Mouse (Mus musculus) adrenal gland, adult (tissue): ENCODE data around the gene Mcam.
A peak's percentile ranks its signal among the peaks of the same experiment; 100 is the strongest.

ENCODE experiments used
- DNase-seq, 2 experiments: peaks; one replicate each; pipeline ENCODE4 v3.0.0; 2022 to 2023; ENCODE audit warnings: low spot score in 1 of 2; ENCODE audit not compliant: inconsistent age in 2 of 2

The Mcam gene

DNA sequence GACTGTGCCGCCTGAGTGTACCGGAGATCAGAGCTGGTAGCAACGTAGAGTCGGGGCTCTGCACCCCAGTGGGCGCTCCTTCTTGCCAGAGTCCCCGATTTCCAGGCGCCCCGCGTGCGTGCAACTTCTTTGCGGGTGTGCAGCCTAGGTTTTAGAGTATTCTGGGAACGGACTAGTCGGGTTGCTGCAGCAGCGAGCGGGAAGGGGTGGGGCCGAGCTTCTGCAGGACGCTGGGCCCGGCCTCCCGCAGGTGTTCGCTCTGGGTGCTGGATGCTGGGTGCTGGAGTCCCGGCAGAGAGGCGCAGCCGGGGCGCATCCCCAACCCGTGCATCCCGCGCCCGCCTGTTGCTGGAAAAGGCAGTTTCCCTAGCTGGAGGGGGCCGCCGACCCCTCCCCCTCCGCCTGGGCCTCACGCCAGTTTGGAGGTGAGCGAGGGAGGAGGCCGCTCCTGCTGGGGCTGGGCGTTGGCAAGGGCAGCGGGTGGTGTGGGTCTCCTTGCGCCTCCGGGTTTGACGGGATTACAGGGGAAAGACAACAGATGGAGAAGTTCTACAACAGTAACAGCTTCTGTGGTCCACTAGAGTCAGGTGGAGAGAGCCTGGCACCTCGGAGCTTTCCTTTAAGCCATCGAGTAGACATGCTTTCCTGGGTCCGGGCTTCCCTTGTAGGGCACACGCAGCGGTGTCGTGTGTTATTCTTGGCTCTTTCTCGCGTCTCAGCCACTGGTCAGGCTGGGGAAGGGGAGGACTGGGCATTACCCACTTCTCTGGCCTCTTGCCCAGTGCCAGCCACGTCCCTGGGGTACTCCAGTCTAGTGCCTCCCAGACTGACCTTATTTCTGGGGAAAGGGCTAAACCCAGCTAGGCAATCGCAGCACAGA, 822 bp downstream of the Mcam start:
- peak; percentile 60 to 82 for DNase-seq

DNA sequence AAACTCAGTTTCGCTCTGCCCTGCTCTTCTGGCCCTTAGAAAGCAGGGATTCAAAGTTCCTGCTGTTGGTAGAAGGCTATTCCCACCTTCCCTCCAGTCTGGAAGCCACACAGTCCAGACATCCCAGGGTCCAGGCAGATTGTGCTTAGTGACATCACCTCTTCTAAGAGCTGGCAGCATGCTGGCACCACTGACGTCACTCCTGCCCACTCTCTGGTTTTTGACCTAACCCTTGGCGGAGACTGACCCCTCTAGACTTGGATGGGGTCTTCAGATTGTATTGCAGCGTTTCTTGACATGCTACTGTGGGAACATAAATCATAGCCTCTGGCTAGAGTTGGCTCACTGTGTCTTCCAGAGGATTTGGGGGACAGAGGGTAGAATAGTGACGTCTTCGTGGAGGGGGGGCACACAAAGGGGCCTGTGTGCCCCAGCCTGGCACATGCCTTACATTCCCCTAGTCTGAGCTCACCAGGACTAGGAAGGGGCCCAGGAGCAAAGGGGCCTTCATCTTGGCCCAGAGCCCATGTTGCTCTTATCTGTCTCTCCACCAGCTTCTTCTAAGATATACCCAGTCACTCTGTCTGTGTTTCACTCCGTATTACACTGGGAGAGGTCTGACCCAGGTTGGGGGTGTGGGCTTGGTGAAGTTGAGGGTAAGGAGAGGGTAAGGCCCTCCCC, 1.6 kb downstream of the Mcam start:
- DNase-seq, result no peak

DNA sequence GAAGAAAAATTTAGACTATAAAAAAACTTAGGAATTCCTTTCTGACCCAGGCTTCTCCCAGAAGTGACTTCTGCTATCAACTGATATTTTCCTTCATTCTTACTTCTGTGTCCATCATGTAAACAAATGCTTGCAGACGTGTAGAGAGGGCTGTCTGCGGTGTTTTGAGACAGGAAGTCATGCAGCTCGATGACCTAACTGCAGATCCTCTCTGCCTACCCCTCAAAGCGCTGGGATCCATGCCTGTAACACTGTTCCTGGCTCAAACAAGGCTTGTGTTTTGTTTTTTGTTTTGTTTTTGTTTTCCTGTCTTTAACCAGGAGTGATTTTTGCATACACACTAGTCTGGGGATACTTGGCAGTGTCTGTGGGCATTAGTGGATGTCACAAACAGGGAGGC, 3.6 kb downstream of the Mcam start:
- DNase-seq, result no peak

DNA sequence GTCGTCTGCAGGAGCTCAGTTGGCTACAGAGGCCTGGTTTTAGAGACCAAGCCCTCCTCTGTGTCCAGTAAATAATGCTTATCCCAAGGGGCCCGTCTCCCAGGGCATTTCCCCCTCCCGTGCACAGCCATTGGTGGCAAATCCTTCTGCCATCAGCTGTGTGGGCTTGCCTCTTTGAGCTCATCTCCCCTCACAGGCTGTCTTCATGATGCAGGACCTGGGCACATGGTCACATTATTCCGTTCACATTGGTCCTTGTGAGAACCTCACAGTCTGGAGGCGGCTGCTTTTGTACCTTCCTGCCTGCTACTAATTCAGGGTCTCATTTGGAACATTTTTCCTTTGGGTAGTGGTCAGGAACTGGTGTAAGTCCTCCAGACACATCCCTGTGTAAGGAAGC, 7.7 kb downstream of the Mcam start:
- DNase-seq, result no peak

DNA sequence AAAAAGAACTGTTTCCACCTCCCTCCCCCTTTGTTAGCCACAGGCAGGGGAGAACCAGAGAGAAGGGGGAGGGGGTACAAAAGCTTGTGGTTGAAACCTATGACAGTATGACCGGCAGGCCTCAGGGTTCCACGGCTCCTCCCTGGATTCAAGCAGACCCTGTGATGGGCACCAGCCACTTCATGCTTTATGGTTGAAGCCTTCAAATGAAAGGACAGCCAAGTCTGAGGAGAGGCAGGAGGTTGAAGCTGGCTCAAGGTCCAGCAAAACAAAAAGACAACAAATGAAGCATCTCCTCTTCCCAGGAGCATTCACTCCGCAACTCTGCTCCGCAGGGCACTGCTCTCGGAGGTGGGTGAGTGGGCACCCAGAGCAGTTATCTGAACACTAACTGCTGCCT, 9.2 kb downstream of the Mcam start:
- DNase-seq, result no peak

DNA sequence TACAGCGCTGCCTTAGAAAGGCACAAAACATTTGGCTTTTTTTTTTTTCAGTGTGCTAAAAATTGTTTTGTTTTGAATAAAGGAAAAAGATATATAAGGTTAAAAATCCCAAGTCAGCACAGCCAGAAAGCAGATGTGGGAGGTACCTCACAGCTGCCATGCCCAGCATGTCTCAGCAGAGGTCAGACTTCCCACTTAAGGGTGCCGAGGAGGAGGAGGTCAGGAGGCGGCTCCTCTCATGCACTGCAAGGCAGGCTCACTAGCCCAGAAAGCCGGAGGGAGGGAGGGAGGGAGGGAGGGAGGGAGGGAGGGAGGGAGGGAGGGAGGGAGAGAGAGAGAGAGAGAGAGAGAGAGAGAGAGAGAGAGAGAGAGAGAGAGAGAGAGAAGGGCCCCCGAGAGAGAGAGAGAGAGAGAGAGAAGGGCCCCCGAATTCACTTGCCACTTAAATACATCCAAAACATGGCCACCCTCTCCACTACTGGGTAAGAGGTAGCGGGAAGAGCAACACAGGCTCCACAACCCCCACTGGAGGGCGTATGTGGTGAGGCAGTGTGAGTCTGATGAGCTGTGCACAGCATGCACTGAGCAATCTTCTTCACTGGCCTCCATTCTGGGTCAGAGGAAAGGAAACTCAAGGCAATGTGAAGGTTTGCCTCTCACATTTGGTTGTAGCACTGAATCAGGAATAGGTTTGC, 9.9 kb downstream of the Mcam start:
- DNase-seq, result peak in 1 of 2 experiments; percentile 51

DNA sequence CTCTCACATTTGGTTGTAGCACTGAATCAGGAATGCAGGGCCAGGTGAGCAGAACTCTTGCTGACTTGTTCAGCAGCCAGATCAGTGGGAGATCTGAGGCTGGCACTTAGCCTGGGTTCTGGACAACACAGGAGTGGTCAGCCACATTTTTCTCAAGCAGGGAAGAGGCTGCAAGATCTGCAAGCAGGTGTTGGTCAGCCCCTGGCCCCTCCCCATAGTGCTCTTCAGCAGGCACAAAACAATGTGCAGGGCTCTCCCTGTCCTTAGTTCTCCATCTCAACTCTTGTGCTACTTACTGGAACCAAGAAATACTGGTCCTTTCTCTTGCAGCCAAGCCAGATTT, 10.4 kb downstream of the Mcam start:
- no peak for DNase-seq

DNA sequence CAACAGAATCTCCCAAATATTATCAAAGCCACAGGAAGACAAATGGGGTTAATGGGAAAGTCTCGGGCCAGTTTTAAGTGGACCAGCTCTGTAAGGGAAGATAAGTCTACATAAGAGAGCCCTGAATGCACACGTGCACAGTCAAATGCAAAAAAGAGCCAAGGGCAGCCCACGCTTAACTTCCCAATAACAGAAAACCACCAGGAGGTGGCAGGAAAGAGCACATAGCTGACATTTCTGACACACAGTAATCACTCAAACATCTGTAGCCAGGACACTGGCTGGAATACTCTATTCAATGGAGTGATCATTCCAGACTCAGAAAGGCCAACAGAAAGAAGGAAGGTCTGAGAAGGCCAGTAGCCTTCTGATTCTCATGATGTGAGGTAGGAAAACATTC, 13.0 kb downstream of the Mcam start:
- DNase-seq, result peak in 1 of 2 experiments; percentile 66

DNA sequence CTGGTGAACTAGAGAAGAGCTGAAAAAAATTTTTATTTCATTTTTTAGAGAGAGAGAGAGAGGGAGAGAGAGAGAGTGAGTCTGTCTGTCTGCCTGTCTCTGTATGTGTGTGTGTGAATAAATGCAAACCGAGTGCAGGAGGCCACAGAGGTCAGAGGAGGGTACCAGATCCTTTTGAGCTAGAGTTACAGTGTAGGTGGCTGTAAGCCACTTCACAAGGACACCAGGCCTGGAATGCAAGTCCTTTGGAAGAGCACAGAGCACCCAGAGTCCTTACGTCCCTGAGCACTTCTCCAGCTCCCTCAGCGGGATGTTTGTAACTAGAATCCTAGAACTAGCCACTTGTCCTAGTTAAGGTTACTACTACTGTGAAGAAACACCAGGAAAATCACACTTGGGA, 25.6 kb downstream of the Mcam start:
- no peak for DNase-seq

DNA sequence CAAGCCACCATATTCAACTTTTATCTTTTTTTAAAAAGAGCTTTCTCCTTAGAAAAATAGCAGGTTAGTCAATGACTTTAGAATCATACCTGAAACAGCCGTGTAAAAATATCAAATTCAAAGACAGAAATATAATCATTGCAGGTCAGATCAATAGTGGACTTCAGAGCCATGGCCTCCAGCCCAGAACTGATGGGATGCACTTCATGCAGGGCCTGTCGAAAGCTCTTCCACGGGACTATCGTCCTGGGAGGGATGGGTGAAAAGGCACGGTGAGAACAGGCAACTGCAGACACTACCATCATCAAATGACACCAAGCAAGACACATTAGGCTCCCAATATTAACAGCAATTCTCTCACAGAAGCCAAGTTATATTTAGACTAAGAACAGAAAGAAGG, 34.7 kb downstream of the Mcam start:
- DNase-seq, result no peak

DNA sequence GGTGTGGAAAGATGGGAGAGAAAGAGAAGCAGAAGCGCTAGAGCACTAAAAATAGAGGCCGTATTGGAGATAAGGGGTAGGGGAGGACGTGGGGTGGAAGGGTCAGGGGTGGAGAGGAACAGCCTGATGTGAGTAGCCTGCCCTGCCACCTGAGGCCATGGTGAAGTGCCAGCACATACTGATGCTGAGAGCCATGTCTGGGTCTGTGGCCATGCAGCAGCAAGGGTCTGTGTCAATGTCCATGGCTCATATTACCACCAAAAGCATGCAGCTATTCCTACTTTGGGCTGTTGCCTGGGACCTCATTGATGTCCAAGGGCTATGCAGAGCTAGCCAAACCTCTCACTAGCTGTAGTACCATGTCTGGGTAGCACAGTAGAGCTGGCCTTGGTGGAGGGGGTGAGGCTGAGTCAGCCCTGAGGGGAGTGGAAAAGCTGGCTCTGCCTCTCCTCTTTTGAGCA, 36.5 kb downstream of the Mcam start:
- peak; percentile 73 to 85 for DNase-seq

DNA sequence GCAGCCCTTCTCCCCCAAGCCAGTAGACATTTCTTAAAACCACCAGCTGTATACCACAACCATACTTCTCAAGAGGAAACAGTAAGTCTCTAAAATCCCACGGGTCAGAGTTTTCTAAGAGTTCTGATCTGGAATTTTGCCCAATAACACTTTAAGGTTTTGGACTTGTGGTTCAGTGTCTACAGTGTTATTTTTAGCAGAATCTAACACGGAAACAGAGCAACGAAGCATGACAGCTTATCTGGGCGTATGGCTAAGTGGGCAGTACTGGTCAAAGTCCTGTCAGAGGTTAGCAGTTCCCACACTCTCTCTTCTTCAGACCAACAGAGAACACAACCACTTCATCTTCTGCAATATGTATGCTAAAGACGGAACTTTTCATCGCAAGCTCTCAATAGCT, 41.3 kb downstream of the Mcam start:
- DNase-seq, result no peak

DNA sequence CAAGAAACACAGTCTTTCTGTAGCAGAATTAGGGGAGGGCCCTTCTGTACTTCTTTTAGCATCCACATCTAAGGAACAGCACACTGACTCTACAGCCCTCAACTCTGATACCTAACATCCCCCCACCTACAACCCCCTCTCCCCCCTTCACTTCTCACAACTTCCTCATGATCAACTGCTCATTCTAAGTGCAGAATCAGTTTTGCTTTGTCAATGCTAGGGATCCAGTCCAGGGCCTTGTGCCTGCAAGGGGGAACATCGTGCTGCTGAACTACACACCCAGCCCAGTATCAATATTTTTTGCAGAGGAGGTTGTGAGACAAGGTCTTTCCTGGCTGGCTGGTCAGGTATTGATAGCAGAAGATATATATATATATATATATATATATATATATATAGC, 41.7 kb downstream of the Mcam start:
- DNase-seq, result no peak

DNA sequence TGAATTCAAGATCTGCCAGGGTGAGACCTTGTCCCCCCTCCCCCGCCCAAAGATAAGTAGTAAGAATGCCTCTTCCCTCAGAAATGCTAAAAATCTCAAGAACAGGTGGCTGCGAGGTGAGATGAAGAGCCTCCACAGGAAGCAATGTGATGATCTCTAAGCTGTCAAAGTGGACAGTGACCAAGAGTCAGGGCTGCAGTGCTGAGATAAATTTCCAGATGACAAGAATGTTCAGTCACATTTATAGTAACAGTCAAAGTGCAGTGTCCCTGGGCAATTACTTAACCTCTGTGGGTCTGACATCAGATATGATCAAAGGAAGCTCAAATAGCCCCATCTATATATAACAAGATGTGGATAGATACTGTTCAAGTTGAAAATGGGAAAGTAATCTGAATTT, 43.1 kb downstream of the Mcam start:
- no peak for DNase-seq

DNA sequence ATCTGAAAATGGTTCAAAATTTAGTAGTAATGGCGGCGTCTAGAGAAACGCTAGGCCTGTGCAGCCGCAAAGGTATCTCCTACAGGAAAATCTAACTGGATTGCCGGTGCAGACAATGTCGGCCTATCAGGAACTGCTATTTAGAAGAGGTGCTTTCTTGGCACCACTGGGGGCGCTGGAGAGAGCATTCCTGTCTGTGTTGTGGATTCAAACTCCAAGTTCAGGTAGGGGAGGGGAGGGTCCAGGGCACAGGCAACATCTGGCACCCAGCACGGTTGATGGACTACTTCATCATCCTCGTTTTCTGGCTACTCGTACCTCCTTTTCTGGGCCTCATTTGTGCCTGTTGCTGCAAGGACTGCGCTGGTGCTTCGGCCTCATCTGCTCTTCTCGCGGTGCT, 44.1 kb downstream of the Mcam start:
- DNase-seq, result no peak

DNA sequence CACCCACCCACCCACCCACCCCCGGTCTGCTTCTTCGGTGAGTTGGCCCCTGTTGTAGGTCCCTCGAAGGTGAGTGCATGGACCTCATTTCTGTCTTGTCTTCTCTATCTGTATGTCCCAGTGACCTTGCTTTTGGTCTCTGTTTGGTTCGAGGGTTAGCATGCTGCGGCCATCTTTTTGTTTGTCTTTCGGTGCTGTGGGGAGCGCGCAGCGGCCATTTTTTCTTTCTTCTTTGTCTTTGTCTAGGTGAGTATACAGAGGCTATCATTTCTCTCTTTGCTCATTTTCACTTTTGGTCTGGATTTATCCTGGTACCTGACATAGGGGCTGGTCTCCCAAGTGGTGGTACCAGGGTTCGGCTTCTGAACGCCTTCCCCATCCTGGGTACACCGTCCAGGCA, 44.5 kb downstream of the Mcam start:
- DNase-seq, result no peak

DNA sequence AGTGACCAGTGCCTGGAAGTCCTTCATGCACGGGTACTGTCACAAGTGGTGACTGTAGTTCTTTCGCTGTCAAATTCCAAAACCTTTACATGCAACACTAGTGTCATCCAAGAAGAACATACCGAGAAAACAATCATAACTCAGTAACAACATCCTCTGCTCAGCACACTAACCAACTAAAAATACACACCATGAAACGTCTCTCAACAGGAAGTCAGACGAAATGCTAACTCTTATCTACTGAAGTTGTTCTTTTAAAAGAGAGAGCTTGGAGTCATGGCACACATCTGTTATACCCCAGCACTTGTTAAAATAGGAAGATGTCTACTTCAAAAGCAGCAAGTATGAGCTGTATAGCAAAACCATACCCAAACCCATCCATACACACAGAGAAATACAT, 47.3 kb downstream of the Mcam start:
- DNase-seq, result no peak

DNA sequence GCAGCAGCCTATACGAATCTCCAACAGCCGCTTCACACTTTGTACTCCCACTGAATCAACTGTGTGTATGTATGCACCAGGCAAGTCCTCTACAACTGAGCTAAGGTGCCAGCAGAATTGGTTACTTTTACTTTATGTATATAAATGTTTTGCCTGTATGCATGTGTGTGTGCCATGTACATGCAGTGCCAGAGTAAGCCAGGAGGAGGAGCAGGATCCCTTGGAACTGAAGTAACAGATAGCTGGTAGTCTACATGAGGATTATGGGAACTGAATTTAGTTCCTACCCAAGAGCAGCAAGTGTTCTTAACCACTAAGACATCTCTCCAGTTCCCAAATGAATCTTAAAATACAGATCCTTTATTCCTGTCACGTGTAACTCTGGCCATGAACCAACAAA, 48.0 kb downstream of the Mcam start:
- DNase-seq, result peak; percentile 36 to 78

DNA sequence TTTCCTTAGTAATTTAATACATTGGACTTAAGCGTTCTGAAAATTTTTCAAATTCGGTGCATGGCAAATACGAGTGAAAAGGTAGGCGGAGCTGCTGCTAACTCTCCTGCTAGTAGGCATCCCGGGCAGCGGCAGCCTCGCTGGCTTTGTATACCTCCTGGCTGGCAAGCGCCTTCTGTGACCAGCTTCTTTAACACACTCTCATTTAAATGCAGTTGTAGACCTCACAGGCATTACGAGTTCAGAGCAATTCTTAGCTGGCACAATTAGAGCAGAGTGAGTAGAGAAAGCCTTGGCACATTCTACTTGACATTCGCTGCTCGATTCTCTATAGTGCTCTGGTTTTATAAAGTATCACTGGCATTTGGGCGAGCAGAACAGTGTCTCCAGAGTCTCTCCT, 54.0 kb downstream of the Mcam start:
- no peak for DNase-seq

DNA sequence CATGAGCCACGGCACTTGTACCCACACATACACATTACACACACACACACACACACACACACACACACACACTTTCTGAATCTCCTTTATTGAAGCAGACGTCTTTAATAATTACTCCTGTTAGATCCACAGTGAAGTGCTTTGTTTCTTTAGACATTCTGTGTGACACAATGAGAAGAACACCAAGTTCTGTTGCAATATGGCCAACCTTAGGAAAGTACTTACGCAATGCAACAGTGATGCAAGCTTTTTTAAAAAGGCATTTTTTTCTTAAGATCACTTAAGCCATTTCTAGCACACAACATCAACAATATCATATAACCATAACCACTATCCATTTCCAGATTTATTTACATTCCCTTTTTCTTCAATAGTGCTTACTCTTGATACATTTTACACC, 56.9 kb downstream of the Mcam start:
- peak in 1 of 2 experiments; percentile 54 for DNase-seq

DNA sequence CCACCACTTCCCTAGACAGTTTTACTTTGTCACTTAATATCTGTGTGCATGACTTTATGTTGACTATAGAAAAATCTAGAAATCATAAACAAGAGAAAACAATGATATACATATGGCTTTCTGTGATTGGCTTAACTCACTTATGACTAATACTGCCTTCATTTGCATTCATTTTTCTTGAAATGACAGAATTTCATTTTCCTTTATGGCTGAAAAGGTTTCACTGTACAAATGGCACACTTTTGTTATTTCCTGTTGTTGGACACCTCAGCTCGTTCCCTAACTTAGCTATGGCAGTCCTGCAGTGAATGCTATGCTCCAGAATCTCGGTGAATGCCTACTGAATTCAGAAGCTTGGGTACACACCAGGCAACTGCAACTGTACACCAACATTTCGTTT, 58.0 kb downstream of the Mcam start:
- DNase-seq, result no peak
